Mouse (Mus musculus) kidney, embryonic 14.5 days (tissue): ENCODE results near the gene Fanca. TPM values are rescaled to one million over a fixed set of nuclear protein-coding genes. Genes with fewer than 3 reads are reported as not detected.
"Not testable (repeated sequence)": the region's sequence is repeated elsewhere in the genome, so short reads cannot be mapped to it uniquely, and the experiment has no call there.

Source experiments
- ATAC-seq: fragments of 200-750 bp; cut with Nextera tagmentation; 2 replicates; pipeline ENCODE4 v1.8.0; 2017; ENCODE audit warnings: moderate number of reproducible peaks, mild to moderate bottlenecking, moderate TSS enrichment, moderate library complexity; ENCODE audit not compliant: low FRiP score, low TSS enrichment
- H3K27ac ChIP-seq: fragments of 300-500 bp; sonication (generic); 2 replicates; pipeline ENCODE4 v1.5.1; 2014; ENCODE audit warnings: low read depth, mild to moderate bottlenecking, low read length, moderate library complexity, mixed read lengths
- H3K27me3 ChIP-seq: fragments of 300-500 bp; sonication (generic); 2 replicates; pipeline ENCODE4 v1.6.1; 2014; ENCODE audit warnings: mild to moderate bottlenecking, low read length; ENCODE audit not compliant: control insufficient read depth, insufficient read depth
- H3K36me3 ChIP-seq: fragments of 300-500 bp; sonication (generic); 2 replicates; pipeline ENCODE4 v1.6.1; 2014; ENCODE audit warnings: low read length, mixed read lengths; ENCODE audit not compliant: control insufficient read depth, insufficient read depth
- H3K4me1 ChIP-seq: fragments of 300-500 bp; sonication (generic); 2 replicates; pipeline ENCODE4 v1.6.1; 2014; ENCODE audit warnings: low read length, mixed read lengths; ENCODE audit not compliant: control insufficient read depth, insufficient read depth
- H3K4me2 ChIP-seq: fragments of 300-500 bp; sonication (generic); replicated peaks from 2 replicates; pipeline ENCODE4 v1.6.1; 2014; ENCODE audit warnings: low read depth, mild to moderate bottlenecking, low read length
- H3K4me3 ChIP-seq: fragments of 300-500 bp; sonication (generic); 2 replicates; pipeline ENCODE4 v1.5.1; 2014; ENCODE audit warnings: mild to moderate bottlenecking, low read length
- H3K9ac ChIP-seq: fragments of 300-500 bp; sonication (generic); 2 replicates; pipeline ENCODE4 v1.6.1; 2014; ENCODE audit warnings: low read depth, mild to moderate bottlenecking, low read length, moderate library complexity
- H3K9me3 ChIP-seq: fragments of 300-500 bp; sonication (generic); 2 replicates; pipeline ENCODE4 v1.6.1; 2016; ENCODE audit warnings: low read length; ENCODE audit not compliant: control insufficient read depth
- WGBS: fragments of 180-500 bp; shearing (Covaris S2); extraction: QIAGEN DNeasy Blood & Tissue Kit; methylation state at CpG from one replicate; pipeline ENCODE4 v1.1.7; 2014; 5-methylcytosine and 5-hydroxymethylcytosine counted together
- polyA plus RNA-seq: library from polyadenylated mRNA; unstranded; fragments of >200 nt; fragmentation: Nextera tagmentation; extraction: Ambion mirVana; gene quantifications from 2 replicates; pipeline ENCODE4 v1.2.1, GENCODE M21; 2014

The Fanca gene
- polyA plus RNA-seq, 1 experiment from 2014 or later = 49.9 TPM

DNA sequence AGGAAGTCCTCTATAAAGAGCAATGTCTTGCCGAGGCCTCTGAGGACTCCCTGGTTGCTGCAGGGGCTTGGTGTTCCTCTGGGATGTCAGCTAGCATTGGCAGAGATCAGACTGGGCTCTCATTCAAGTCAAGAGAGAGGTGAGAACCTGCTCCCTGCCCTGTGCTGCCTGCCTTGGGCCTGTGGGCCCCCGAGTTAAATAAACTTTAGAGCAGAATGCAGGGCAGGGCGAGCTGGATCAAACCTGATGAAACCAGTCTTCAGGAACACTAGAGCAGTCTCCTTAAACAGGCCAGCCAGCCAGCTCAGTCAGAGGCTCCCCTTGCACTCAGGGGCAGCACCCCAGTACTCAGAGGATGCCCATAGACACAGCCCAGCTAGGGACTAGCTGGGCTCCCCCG is 46.5 kb downstream of the Fanca start:
- no peaks in the 10 kb centered on the region for H3K27me3 ChIP-seq
- no peak for ATAC-seq
- no peaks in the 10 kb centered on the region for H3K4me1 ChIP-seq
- peaks cover 66% of the 10 kb centered on the region for H3K36me3 ChIP-seq
- no peak overlapping the region for H3K4me2 ChIP-seq
- H3K9me3 ChIP-seq = no peaks in the 10 kb centered on the region
- H3K9ac ChIP-seq = no peak overlapping the region
- H3K27ac ChIP-seq = no peak overlapping the region
- no peak overlapping the region for H3K4me3 ChIP-seq
- 75% methylated on average over 4 of the region's 4 CpGs for WGBS

DNA sequence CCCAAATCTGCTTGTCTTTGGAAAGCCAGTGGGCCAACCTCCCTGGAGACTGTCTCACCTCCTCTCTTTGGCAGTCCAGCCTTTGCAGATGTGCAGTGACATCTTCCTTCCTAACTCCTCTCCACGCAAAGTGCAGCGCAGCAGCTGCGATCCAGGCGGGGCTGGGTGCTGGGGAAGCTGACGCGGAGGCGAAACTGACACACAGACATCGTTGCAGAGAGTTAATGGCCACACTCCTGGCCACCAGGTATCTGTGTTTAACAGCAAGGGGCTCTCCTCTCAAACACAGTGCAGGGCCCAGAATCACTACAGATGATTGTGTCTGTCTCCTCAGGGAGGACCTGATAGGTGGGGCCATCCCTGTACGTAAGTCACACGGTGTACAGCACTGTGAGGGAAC is 47.2 kb downstream of the Fanca start:
- peaks cover 68% of the 10 kb centered on the region for H3K36me3 ChIP-seq
- H3K4me3 ChIP-seq = no peak overlapping the region
- 93% methylated on average over 10 of the region's 10 CpGs for WGBS
- no peaks in the 10 kb centered on the region for H3K27me3 ChIP-seq
- no peaks in the 10 kb centered on the region for H3K4me1 ChIP-seq
- H3K4me2 ChIP-seq = no peak overlapping the region
- no peak overlapping the region for H3K27ac ChIP-seq
- H3K9me3 ChIP-seq = no peaks in the 10 kb centered on the region
- H3K9ac ChIP-seq = no peak overlapping the region
- ATAC-seq = no peak

DNA sequence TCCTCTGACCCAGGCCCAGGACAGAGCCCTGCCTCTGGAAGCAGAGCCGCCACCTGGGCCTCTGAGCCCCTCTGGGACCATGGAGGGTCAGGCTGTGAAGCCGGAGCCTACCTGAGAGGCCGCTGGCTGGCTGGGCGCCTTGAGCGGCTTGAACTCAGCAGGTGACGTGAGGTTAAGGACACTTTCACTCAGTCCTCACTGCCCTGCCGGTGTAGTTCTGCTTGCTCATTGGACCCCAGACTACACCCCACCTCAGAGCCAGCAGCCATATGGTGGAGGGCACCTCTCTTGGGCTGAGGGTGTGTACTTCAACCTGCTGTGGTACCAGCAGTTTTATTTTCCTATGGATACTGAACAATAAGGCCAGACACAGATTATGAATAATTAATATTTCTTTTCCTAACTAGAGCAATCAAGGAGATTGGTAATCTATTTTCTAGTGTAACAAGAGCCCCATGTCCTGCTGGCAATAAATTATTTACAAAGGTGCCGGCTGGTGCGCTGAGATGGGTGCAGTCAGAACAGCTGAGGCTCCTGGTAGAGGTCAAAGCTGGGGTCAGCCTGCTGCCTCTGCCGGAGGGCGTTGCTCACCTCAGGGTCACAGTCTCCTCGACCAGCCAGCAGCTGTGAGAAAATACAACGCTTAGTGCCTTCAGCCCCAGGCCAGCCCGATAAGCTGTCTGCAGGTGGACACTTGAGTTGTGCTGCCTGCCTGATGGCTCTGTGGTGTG is 50.3 kb downstream of the Fanca start:
- H3K27ac ChIP-seq = no peak overlapping the region
- no peak overlapping the region for H3K4me3 ChIP-seq
- H3K36me3 ChIP-seq = peaks cover 72% of the 10 kb centered on the region
- no peaks in the 10 kb centered on the region for H3K4me1 ChIP-seq
- 60% methylated on average over 14 of the region's 14 CpGs for WGBS
- H3K4me2 ChIP-seq = no peak overlapping the region
- no peak overlapping the region for H3K9ac ChIP-seq
- H3K27me3 ChIP-seq = no peaks in the 10 kb centered on the region
- no peaks in the 10 kb centered on the region for H3K9me3 ChIP-seq
- ATAC-seq = peak; percentile 40; the same call in 1 of the 2 replicates

DNA sequence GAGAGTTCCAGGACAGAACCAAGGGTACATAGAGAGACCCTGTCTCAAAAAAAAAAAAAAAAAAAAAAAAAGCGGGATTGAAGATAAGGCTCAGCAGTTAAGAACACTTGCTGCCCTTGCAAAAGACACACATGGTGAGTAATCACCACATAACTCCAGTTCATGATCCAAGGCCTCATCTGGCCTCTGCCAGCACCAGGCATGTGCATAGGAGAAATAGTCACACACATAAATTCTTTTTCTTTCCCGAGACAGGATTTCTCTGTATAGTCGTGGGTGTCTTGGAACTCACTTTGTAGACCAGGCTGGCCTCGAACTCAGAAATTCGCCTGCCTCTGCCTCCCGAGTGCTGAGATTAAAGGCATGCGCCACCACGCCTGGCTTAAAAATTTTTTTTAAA is 60.8 kb downstream of the Fanca start:
- H3K27me3 ChIP-seq, H3K9ac ChIP-seq, H3K4me2 ChIP-seq, H3K27ac ChIP-seq, ATAC-seq, H3K9me3 ChIP-seq, H3K4me3 ChIP-seq: not testable (repeated sequence)
- Histone ChIP-seq H3K4me1 (peaks cover 16% of the 10 kb centered on the region), H3K36me3 (peaks cover 50% of the 10 kb centered on the region)
- 94% methylated on average over 8 of the region's 8 CpGs for WGBS

DNA sequence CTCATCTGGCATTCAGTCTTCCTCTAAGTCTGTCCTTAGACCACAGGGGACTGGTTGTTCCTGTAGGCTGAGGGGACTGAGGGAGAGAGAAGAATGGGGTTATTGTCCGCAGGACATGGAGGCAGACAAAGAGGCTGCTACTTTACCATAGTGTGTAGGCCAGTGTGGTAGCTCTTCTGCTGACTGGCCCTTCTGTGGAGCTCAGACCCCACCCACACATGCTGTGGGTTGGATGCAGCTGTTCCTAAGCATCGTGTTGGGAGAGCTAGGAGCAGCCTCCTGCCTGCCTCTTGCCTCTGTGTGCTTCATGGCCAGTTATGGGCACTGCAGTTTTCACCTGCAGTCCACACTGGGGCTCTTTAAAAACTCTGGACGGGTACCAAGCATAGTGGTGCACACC is 61.3 kb downstream of the Fanca start:
- Histone ChIP-seq H3K27ac (no peak overlapping the region), H3K4me1 (peaks cover 19% of the 10 kb centered on the region), H3K27me3 (no peaks in the 10 kb centered on the region), H3K9me3 (no peaks in the 10 kb centered on the region), H3K4me2 (no peak overlapping the region), H3K36me3 (peaks cover 50% of the 10 kb centered on the region), H3K4me3 (no peak overlapping the region), H3K9ac (no peak overlapping the region)
- no peak for ATAC-seq
- WGBS = 93% methylated on average over 3 of the region's 3 CpGs

DNA sequence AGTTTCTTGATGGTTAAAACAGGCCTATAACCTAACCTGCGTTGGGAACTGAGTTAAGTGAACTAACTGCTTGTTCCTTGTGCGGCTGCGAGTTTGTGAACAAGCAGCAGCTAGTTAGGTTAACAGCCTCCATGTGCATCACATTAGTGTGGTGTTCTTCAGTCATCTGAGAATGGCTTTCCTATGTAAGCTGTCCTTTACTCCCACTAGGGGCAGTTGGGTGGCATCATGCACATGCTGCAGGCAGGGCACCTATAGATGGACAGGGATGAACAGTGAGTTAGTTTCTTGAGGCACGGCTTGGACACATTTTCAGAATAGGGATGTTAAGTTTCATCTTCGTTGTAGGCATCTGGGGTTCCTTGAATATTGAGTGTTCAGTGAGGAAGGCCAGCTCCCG is 63.2 kb downstream of the Fanca start:
- Histone ChIP-seq H3K4me2 (peak overlapping the region; percentile 95), H3K9me3 (no peaks in the 10 kb centered on the region), H3K4me1 (peaks cover 19% of the 10 kb centered on the region), H3K36me3 (peaks cover 51% of the 10 kb centered on the region), H3K4me3 (peak overlapping the region; percentile 98), H3K27me3 (no peaks in the 10 kb centered on the region), H3K27ac (no peak overlapping the region), H3K9ac (peak overlapping the region; percentile 96; the same call in 1 of the 2 replicates)
- ATAC-seq = no peak
- WGBS = 69% methylated on average over 6 of the region's 6 CpGs

DNA sequence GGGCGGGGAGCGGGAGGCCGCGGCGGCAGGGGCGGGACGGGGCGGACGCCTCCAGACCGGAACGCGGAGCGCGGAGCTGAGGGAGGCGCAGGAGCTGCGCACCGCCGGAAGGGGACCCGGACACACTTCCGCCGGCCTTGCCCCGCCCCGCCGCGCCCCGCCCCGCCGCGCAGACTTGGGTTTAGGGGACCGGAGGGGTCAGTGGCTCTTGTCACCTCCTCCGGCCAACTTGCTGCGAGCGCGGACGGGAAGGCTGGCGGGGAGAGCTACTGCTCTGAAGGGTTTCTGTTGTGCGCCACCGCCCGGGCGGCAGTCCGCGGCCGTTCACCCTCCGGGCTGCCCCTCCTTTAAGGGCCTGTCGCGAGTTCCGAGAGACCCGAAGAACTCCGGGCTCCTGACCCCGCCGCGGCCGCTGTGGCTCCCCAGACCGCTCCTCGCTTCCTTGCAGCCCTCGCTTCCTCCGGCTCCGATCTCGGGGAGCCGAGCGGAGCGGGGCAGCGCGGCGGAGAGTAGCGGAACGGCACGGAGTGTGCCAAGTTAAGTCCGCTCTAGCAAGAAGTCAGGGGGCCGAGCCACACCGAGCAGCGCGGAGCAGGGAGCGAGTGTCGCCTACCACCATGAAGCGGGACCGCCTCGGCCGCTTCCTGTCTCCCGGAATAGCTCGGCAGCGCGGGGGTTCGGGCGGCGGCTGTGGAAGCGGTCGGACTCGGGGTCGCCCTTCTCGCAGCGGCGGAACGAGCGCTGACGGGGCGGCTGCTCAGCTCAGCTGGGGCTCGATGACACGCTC is 64.1 kb downstream of the Fanca start, which contains the start of the genes Zfp276 and Vps9d1:
Zfp276 (plus strand) TSS at position 97 of the 787 bp plus-strand sequence.
Vps9d1 (minus strand) TSS at position 250 of the 787 bp plus-strand sequence.
- Histone ChIP-seq H3K4me3 (peak within 1 kb of the TSS; percentile 98), H3K36me3 (peaks cover 48% of the 10 kb centered on the region), H3K9me3 (no peaks in the 10 kb centered on the region), H3K9ac (peak within 1 kb of the TSS; percentile 96), H3K27ac (peak within 1 kb of the TSS; percentile 80), H3K27me3 (no peaks in the 10 kb centered on the region), H3K4me1 (peaks cover 19% of the 10 kb centered on the region), H3K4me2 (peak within 1 kb of the TSS; percentile 95)
- peak; percentile 96 for ATAC-seq
- WGBS = under 1% methylated on average over 87 of the region's 99 CpGs

DNA sequence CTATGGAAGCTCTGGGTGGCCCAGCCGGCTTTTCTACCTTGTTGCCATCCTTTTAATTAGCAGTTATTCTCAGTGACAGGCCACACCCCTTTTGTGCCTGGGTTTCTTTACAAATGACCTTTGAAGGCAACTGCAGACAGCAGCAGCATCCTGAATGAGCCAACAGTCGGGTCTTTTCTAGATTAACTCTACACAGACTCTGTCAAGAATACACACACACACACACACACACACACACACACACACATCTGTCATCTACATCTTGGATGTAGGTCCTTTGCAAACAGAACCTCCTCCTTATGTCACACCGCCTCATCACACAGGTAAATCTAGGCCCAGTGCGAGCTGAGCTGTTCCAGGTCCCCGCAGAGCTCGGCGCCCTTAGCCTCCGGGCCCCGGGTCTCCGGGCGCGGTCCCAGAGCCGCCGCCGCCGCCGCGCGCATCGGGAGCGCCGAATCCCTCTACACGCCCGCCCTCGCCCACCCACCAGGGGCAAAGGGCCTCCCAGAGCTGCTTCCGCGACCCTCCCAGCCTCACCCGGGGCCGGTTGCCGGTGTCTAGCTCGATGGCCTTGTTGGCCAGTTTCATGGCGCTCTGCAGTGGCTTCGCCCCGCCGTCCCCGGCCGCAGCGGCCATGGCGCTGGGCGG is 64.8 kb downstream of the Fanca start:
- peak; percentile 60 for ATAC-seq
- H3K4me2 ChIP-seq = peak overlapping the region; percentile 95
- no peaks in the 10 kb centered on the region for H3K9me3 ChIP-seq
- peak overlapping the region; percentile 80 for H3K27ac ChIP-seq
- H3K36me3 ChIP-seq = peaks cover 49% of the 10 kb centered on the region
- H3K4me1 ChIP-seq = peaks cover 19% of the 10 kb centered on the region
- no peaks in the 10 kb centered on the region for H3K27me3 ChIP-seq
- under 1% methylated on average over 39 of the region's 40 CpGs for WGBS
- peak overlapping the region; percentile 98 for H3K4me3 ChIP-seq
- peak overlapping the region; percentile 96 for H3K9ac ChIP-seq
